Mouse (Mus musculus) CH12.LX (cell line): ENCODE data around the gene Pdlim1. TPM values are rescaled to one million over a fixed set of nuclear protein-coding genes. Genes with fewer than 3 reads are reported as not detected.

ENCODE experiments used
- DNase-seq: peaks from one replicate; pipeline ENCODE4 v3.0.0-alpha.2; 2013; ENCODE audit errors: extremely low read depth
- H3K27ac ChIP-seq: 2 replicates; pipeline ENCODE4 v1.5.1; 2012; ENCODE audit warnings: low read depth, mild to moderate bottlenecking, control low read depth, moderate library complexity; ENCODE audit not compliant: insufficient read depth
- H3K27me3 ChIP-seq: replicated peaks from 2 replicates; pipeline ENCODE3; 2012; ENCODE audit warnings: inconsistent platforms
- H3K36me3 ChIP-seq, 2 experiments: replicated peaks in 1 of 2; 2 replicates each; pipeline versions ENCODE3 to v1.6.1; 2012; ENCODE audit warnings: inconsistent platforms in 1 of 2, low read length in 1 of 2, mild to moderate bottlenecking in 1 of 2, mixed read lengths in 1 of 2, moderate library complexity in 1 of 2; ENCODE audit not compliant: control insufficient read depth in 1 of 2, insufficient read depth in 1 of 2
- H3K4me1 ChIP-seq, 2 experiments: 2 replicates each; pipeline ENCODE4 v1.6.1; 2012; ENCODE audit warnings: inconsistent platforms in 1 of 2, moderate library complexity in 1 of 2; ENCODE audit not compliant: insufficient read depth in 2 of 2, control insufficient read depth in 1 of 2
- H3K4me2 ChIP-seq: 2 replicates; pipeline ENCODE4 v1.6.1; 2012; ENCODE audit warnings: low read depth, mild to moderate bottlenecking, control low read depth; ENCODE audit not compliant: poor library complexity, insufficient read depth, severe bottlenecking
- H3K4me3 ChIP-seq, 3 experiments: fragments of 150-350 bp in 1 of 3; sonication (generic) in 1 of 3; replicated peaks in 1 of 3; 2 replicates each; pipeline versions ENCODE3 to v1.5.1; 2011 to 2012; ENCODE audit warnings: low read depth in 2 of 3, low read length in 2 of 3, mild to moderate bottlenecking in 2 of 3, moderate library complexity in 2 of 3, control low read depth in 1 of 3, improper control_type of control experiment in 1 of 3, inconsistent platforms in 1 of 3, mixed read lengths in 1 of 3; ENCODE audit not compliant: poor library complexity in 1 of 3
- H3K79me2 ChIP-seq: replicated peaks from 2 replicates; pipeline ENCODE4 v1.6.1; 2012; ENCODE audit warnings: mild to moderate bottlenecking, moderate library complexity; ENCODE audit not compliant: control insufficient read depth, poor library complexity, insufficient read depth, severe bottlenecking; ENCODE audit errors: extremely low read depth
- H3K9ac ChIP-seq: 2 replicates; pipeline ENCODE4 v1.6.1; 2012; ENCODE audit warnings: low read depth, mild to moderate bottlenecking, control low read depth, moderate library complexity; ENCODE audit not compliant: insufficient read depth
- H3K9me3 ChIP-seq: replicated peaks from 2 replicates; pipeline ENCODE3; 2012; ENCODE audit warnings: low read length, inconsistent platforms, mixed read lengths
- BHLHE40 ChIP-seq: IDR thresholded peaks from 2 replicates; pipeline ENCODE4 v1.6.1; 2011; ENCODE audit warnings: mild to moderate bottlenecking, low read depth, low read length, improper control_type of control experiment
- CTCF ChIP-seq, 2 experiments: IDR thresholded peaks in 1 of 2; conservative IDR thresholded peaks in 1 of 2; 2 replicates each; pipeline ENCODE4 v1.5.1; 2011 to 2012; ENCODE audit warnings: low read depth in 2 of 2, low read length in 2 of 2, improper control_type of control experiment in 1 of 2, inconsistent platforms in 1 of 2, mild to moderate bottlenecking in 1 of 2, moderate library complexity in 1 of 2
- ELF1 ChIP-seq: IDR thresholded peaks from 2 replicates; pipeline ENCODE4 v1.6.1; 2014; ENCODE audit warnings: low read depth, mild to moderate bottlenecking, inconsistent platforms, low read length, improper control_type of control experiment
- ETS1 ChIP-seq: conservative IDR thresholded peaks from 2 replicates; pipeline ENCODE4 v1.6.1; 2012; ENCODE audit warnings: low read depth, mild to moderate bottlenecking, inconsistent platforms, low read length, improper control_type of control experiment, moderate library complexity
- GABPA ChIP-seq: IDR thresholded peaks from 2 replicates; pipeline ENCODE4 v1.6.1; 2012; ENCODE audit warnings: low read depth, low read length, improper control_type of control experiment, inconsistent platforms; ENCODE audit not compliant: insufficient replicate concordance
- JUN ChIP-seq: IDR thresholded peaks from 2 replicates; pipeline ENCODE4 v1.6.1; 2011; ENCODE audit warnings: low read depth, mild to moderate bottlenecking, low read length, improper control_type of control experiment, moderate library complexity; ENCODE audit not compliant: insufficient read depth
- KAT2A ChIP-seq: IDR thresholded peaks from 2 replicates; pipeline ENCODE4 v1.6.1; 2012; ENCODE audit warnings: low read length, improper control_type of control experiment, inconsistent platforms; ENCODE audit not compliant: insufficient replicate concordance
- MAFK ChIP-seq: IDR thresholded peaks from 2 replicates; pipeline ENCODE4 v1.6.1; 2011; ENCODE audit warnings: low read length, improper control_type of control experiment; ENCODE audit not compliant: insufficient replicate concordance
- MEF2A ChIP-seq: IDR thresholded peaks from 2 replicates; pipeline ENCODE4 v1.6.1; 2014; ENCODE audit warnings: low read depth, mild to moderate bottlenecking, inconsistent platforms, low read length, improper control_type of control experiment, borderline replicate concordance
- MXI1 ChIP-seq: IDR thresholded peaks from 2 replicates; pipeline ENCODE4 v1.6.1; 2011; ENCODE audit warnings: mild to moderate bottlenecking, low read depth, low read length, improper control_type of control experiment
- MYC ChIP-seq: IDR thresholded peaks from 2 replicates; pipeline ENCODE4 v1.6.1; 2011; ENCODE audit warnings: low read depth, mild to moderate bottlenecking, improper control_type of control experiment, low read length
- NRF1 ChIP-seq: IDR thresholded peaks from 2 replicates; pipeline ENCODE4 v1.6.1; 2014; ENCODE audit warnings: low read depth, mild to moderate bottlenecking, inconsistent platforms, low read length, improper control_type of control experiment, moderate library complexity
- PAX5 ChIP-seq: IDR thresholded peaks from 2 replicates; pipeline ENCODE4 v1.6.1; 2012; ENCODE audit warnings: low read length, inconsistent platforms, mixed read lengths
- POLR2A ChIP-seq: IDR thresholded peaks from 2 replicates; pipeline ENCODE4 v1.6.1; 2011; ENCODE audit warnings: low read depth, mild to moderate bottlenecking, improper control_type of control experiment, low read length
- POLR2AphosphoS2 ChIP-seq: IDR thresholded peaks from 2 replicates; pipeline ENCODE4 v1.6.1; 2011; ENCODE audit warnings: low read depth, low read length, improper control_type of control experiment
- RAD21 ChIP-seq: IDR thresholded peaks from 2 replicates; pipeline ENCODE4 v1.6.1; 2011; ENCODE audit warnings: low read depth, mild to moderate bottlenecking, low read length, improper control_type of control experiment, moderate library complexity
- RCOR1 ChIP-seq: conservative IDR thresholded peaks from 2 replicates; pipeline ENCODE4 v1.6.1; 2012; ENCODE audit warnings: low read depth, mild to moderate bottlenecking, inconsistent platforms, low read length, improper control_type of control experiment
- SIN3A ChIP-seq: IDR thresholded peaks from 2 replicates; pipeline ENCODE4 v1.6.1; 2012; ENCODE audit warnings: low read length, improper control_type of control experiment, inconsistent platforms
- SMC3 ChIP-seq: IDR thresholded peaks from 2 replicates; pipeline ENCODE4 v1.6.1; 2011; ENCODE audit warnings: low read depth, low read length, improper control_type of control experiment
- TBP ChIP-seq: conservative IDR thresholded peaks from 2 replicates; pipeline ENCODE4 v1.6.1; 2011; ENCODE audit warnings: low read depth, low read length, improper control_type of control experiment
- TCF12 ChIP-seq: IDR thresholded peaks from 2 replicates; pipeline ENCODE4 v1.6.1; 2014; ENCODE audit warnings: low read depth, mild to moderate bottlenecking, inconsistent platforms, low read length, improper control_type of control experiment
- UBTF ChIP-seq: IDR thresholded peaks from 2 replicates; pipeline ENCODE4 v1.6.1; 2012; ENCODE audit warnings: low read depth, mild to moderate bottlenecking, inconsistent platforms, low read length, improper control_type of control experiment, moderate library complexity
- USF2 ChIP-seq: conservative IDR thresholded peaks from 2 replicates; pipeline ENCODE4 v1.6.1; 2011; ENCODE audit warnings: low read depth, low read length, improper control_type of control experiment
- ZKSCAN1 ChIP-seq: IDR thresholded peaks from 2 replicates; pipeline ENCODE4 v1.6.1; 2012; ENCODE audit warnings: low read depth, inconsistent platforms, low read length, improper control_type of control experiment, borderline replicate concordance
- dilution Hi-C: fragments of 300-500 bp; cut with MboI; formaldehyde crosslinking; loops from 2 replicates; pipeline ENCODE4 v1.14.3; 2020; ENCODE audit warnings: low sequenced_read_pairs; ENCODE audit not compliant: extremely low pct_unique_long_range_greater_than_20kb, extremely low pct_ligation_motif_present
- in situ Hi-C: fragments of 300-500 bp; cut with MboI; formaldehyde crosslinking; loops from 3 replicates; pipeline ENCODE4 v1.14.3; 2019; ENCODE audit warnings: low sequenced_read_pairs, low pct_ligation_motif_present, low pct_unique_long_range_greater_than_20kb, mixed read lengths
- polyA plus RNA-seq: library from polyadenylated mRNA; unstranded; fragments of >175 nt; gene quantifications from 2 replicates; pipeline ENCODE4 v1.2.1, GENCODE M21; 2012; ENCODE audit warnings: low read depth; ENCODE audit not compliant: insufficient read length
- total RNA-seq, 2 experiments: library from RNA; depleted of rRNA; stranded (reverse); fragments of 300-350 nt in 1 of 2; fragments of >200 nt in 1 of 2; gene quantifications; 2 replicates each; pipeline ENCODE4 v1.2.3; 2012 to 2014

Pdlim1 gene
- total and polyA plus RNA-seq, 3 experiments, result 15.1 to 54.9 (median 18.7) TPM

- Histone ChIP-seq H3K4me2 (no peak overlapping the region; the same call in 1 of the 2 replicates), H3K27ac (no peak overlapping the region), H3K36me3 (peaks cover 0 to 3% of the 10 kb centered on the region in 2 experiments), H3K4me1 (peaks cover 13 to 28% of the 10 kb centered on the region in 2 experiments), H3K27me3 (no peaks in the 10 kb centered on the region), H3K9ac (no peak overlapping the region), H3K79me2 (no peaks in the 10 kb centered on the region), H3K9me3 (no peaks in the 10 kb centered on the region), H3K4me3 (no peak overlapping the region)
- dilution Hi-C loops, result no loop called here
- in situ Hi-C loops, result no loop called here
- no peak for TF ChIP-seq MEF2A
- TF ChIP-seq TBP, result no peak
- no peak for TF ChIP-seq TCF12
- no peak for TF ChIP-seq MAFK
- TF ChIP-seq MYC, result no peak
- no peak for TF ChIP-seq RAD21
- TF ChIP-seq BHLHE40, result no peak
- TF ChIP-seq GABPA, result no peak
- TF ChIP-seq ETS1, result no peak
- TF ChIP-seq RCOR1, result no peak
- TF ChIP-seq ZKSCAN1, result no peak
- TF ChIP-seq ELF1, result no peak
- no peak for TF ChIP-seq SMC3
- no peak for TF ChIP-seq PAX5
- TF ChIP-seq USF2, result no peak
- TF ChIP-seq POLR2AphosphoS2, result no peak
- TF ChIP-seq MXI1, result no peak
- no peak for TF ChIP-seq POLR2A
- TF ChIP-seq JUN, result no peak
- no peak for TF ChIP-seq NRF1
- DNase-seq, result peak; percentile 28
These were observed 15.1 kb downstream of the Pdlim1 start for GRCm38 (mm10) chr19:40256376-40257050.

DNA sequence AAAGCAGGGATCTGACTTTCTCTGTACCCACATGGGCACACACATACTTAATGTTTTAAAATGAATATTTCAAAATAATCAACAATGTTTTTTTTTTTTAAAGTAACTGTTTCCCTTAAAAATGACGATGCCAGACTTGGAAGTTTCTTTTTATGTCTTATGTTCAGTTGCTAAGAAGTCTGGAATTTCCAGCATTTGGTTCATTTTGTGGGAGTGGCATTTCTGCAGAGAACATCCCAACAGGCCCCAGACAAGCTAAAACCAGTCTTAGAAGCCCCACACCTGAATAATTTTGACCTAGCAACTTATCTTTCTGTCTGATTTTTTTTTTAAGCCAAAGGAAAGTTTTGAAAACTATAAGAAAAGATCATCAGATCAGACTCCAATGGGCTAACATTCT, 16.1 kb downstream of the Pdlim1 start:
- H3K4me1 ChIP-seq, result peaks cover 13 to 28% of the 10 kb centered on the region in 2 experiments
- no peak for DNase-seq
- in situ Hi-C loops, result no loop called here
- no peaks in the 10 kb centered on the region for H3K9me3 ChIP-seq
- H3K4me3 ChIP-seq, result no peak overlapping the region
- no peak overlapping the region for H3K9ac ChIP-seq
- H3K36me3 ChIP-seq, result peaks cover 0 to 8% of the 10 kb centered on the region in 2 experiments
- H3K79me2 ChIP-seq, result no peaks in the 10 kb centered on the region
- no peaks in the 10 kb centered on the region for H3K27me3 ChIP-seq
- no peak for TF ChIP-seq TBP
- no peak for TF ChIP-seq MYC
- no peak for TF ChIP-seq CTCF (conservative IDR thresholded peaks at IDR 0.05 in 1 of 2, IDR thresholded peaks at IDR 0.05 in 1 of 2; ENCODE audit: low read depth in 2 of 2, low read length in 2 of 2)
- no peak for TF ChIP-seq UBTF
- TF ChIP-seq MAFK, result no peak
- TF ChIP-seq USF2, result no peak
- TF ChIP-seq KAT2A, result no peak
- no peak for TF ChIP-seq ETS1
- TF ChIP-seq SMC3, result no peak
- TF ChIP-seq SIN3A, result no peak
- H3K27ac ChIP-seq, result no peak overlapping the region
- no peak overlapping the region for H3K4me2 ChIP-seq
- dilution Hi-C loops, result no loop called here
